Mouse (Mus musculus) heart, postnatal 0 days (tissue): ENCODE measurements around the gene Hnrnpf. TPM values are rescaled to one million over a fixed set of nuclear protein-coding genes. Genes with fewer than 3 reads are reported as not detected.

Experiments
- ATAC-seq: fragments of 200-750 bp; cut with Nextera tagmentation; 2 replicates; pipeline ENCODE4 v1.8.0; 2017; ENCODE audit warnings: low read depth, moderate number of reproducible peaks, moderate library complexity; ENCODE audit not compliant: insufficient read depth
- DNase-seq: peaks from one replicate; pipeline ENCODE4 v3.0.0-alpha.2; 2016; ENCODE audit warnings: low spot score
- H3K27ac ChIP-seq: fragments of 300-500 bp; sonication (generic); 2 replicates; pipeline ENCODE4 v1.5.1; 2014; ENCODE audit warnings: low read depth, mild to moderate bottlenecking
- H3K27me3 ChIP-seq: fragments of 300-500 bp; sonication (generic); 2 replicates; pipeline ENCODE4 v1.6.1; 2014; ENCODE audit warnings: low read length, mixed read lengths; ENCODE audit not compliant: control insufficient read depth, insufficient read depth
- H3K36me3 ChIP-seq: fragments of 300-500 bp; sonication (generic); replicated peaks from 2 replicates; pipeline ENCODE4 v1.6.1; 2014; ENCODE audit warnings: low read length, mixed read lengths; ENCODE audit not compliant: control insufficient read depth, insufficient read depth
- H3K4me1 ChIP-seq: fragments of 300-500 bp; sonication (generic); 2 replicates; pipeline ENCODE4 v1.6.1; 2014; ENCODE audit warnings: antibody characterized with exemption; ENCODE audit not compliant: control insufficient read depth, insufficient read depth
- H3K4me2 ChIP-seq: fragments of 300-500 bp; sonication (generic); 2 replicates; pipeline ENCODE4 v1.6.1; 2014; ENCODE audit warnings: low read depth, mild to moderate bottlenecking, low read length, moderate library complexity
- H3K4me3 ChIP-seq: fragments of 300-500 bp; sonication (generic); 2 replicates; pipeline ENCODE4 v1.5.1; 2014; ENCODE audit warnings: low read depth, low read length
- H3K9ac ChIP-seq: fragments of 300-500 bp; sonication (generic); replicated peaks from 2 replicates; pipeline ENCODE4 v1.6.1; 2014; ENCODE audit warnings: low read depth, low read length, mixed read lengths
- H3K9me3 ChIP-seq: fragments of 300-500 bp; sonication (generic); replicated peaks from 2 replicates; pipeline ENCODE4 v1.6.1; 2016; ENCODE audit warnings: low read length; ENCODE audit not compliant: control insufficient read depth
- CTCF ChIP-seq: IDR thresholded peaks from 2 replicates; pipeline ENCODE4 v1.5.1; 2016; ENCODE audit warnings: antibody characterized with exemption, control low read depth, low read depth
- EP300 ChIP-seq: IDR thresholded peaks from 2 replicates; pipeline ENCODE4 v1.6.1; 2016; ENCODE audit warnings: antibody characterized with exemption, low read depth
- WGBS: fragments of 180-500 bp; shearing (Covaris S2); extraction: QIAGEN DNeasy Blood & Tissue Kit; methylation state at CpG from one replicate; pipeline ENCODE4 v1.1.7; 2014; 5-methylcytosine and 5-hydroxymethylcytosine counted together
- polyA plus RNA-seq: library from polyadenylated mRNA; unstranded; fragments of >200 nt; fragmentation: Nextera tagmentation; extraction: Ambion mirVana; gene quantifications from 2 replicates; pipeline ENCODE4 v1.2.1, GENCODE M21; 2015
- total RNA-seq: library from RNA; depleted of rRNA; stranded (reverse); fragments of >200 nt; gene quantifications from 2 replicates; pipeline ENCODE4 v1.2.3, GENCODE M21; 2014; ENCODE audit warnings: low replicate concordance

Gene Hnrnpf
- total and polyA plus RNA-seq, 2 experiments from 2014 or later, result 234 to 314 TPM

GRCm38 (mm10) chr6:117922041-117922440, 21.9 kb downstream of the Hnrnpf start:
- peaks cover 28% of the 10 kb centered on the region for H3K36me3 ChIP-seq
- ATAC-seq, result no peak
- no peaks in the 10 kb centered on the region for H3K27me3 ChIP-seq

GRCm38 (mm10) chr6:117926871-117927491, 26.9 kb downstream of the Hnrnpf start:
- no peak overlapping the region for H3K4me3 ChIP-seq
- TF ChIP-seq CTCF (no peak), EP300 (no peak)
- no peak for DNase-seq
- H3K4me1 ChIP-seq, result no peaks in the 10 kb centered on the region
- H3K27ac ChIP-seq, result no peak overlapping the region
- no peaks in the 10 kb centered on the region for H3K9me3 ChIP-seq
- peaks cover 33% of the 10 kb centered on the region for H3K36me3 ChIP-seq
- H3K4me2 ChIP-seq, result no peak overlapping the region
- WGBS, result 75% methylated on average over 4 of the region's 4 CpGs
- ATAC-seq, result no peak
- no peaks in the 10 kb centered on the region for H3K27me3 ChIP-seq
- H3K9ac ChIP-seq, result no peak overlapping the region

More at GRCm38 (mm10) chr6:117922041-117922440, 21.9 kb downstream of the Hnrnpf start:
- no peak overlapping the region for H3K4me2 ChIP-seq
- H3K27ac ChIP-seq, result no peak overlapping the region
- DNase-seq, result no peak
- H3K9me3 ChIP-seq, result no peaks in the 10 kb centered on the region
- no peak overlapping the region for H3K4me3 ChIP-seq
- no peak for TF ChIP-seq CTCF
- TF ChIP-seq EP300, result no peak
- no peak overlapping the region for H3K9ac ChIP-seq
- peaks cover 14% of the 10 kb centered on the region for H3K4me1 ChIP-seq
- 83% methylated on average over 3 of the region's 3 CpGs for WGBS

- Histone ChIP-seq H3K9ac (no peak overlapping the region), H3K27me3 (no peaks in the 10 kb centered on the region), H3K4me1 (peaks cover 6% of the 10 kb centered on the region; the same call in 1 of the 2 replicates), H3K4me3 (no peak overlapping the region), H3K4me2 (no peak overlapping the region), H3K36me3 (peaks cover 31% of the 10 kb centered on the region), H3K9me3 (no peaks in the 10 kb centered on the region), H3K27ac (no peak overlapping the region)
- TF ChIP-seq EP300 (no peak), CTCF (no peak)
- ATAC-seq, result no peak
- no peak for DNase-seq
- WGBS, result 92% methylated on average over 7 of the region's 7 CpGs
Measured at GRCm38 (mm10) chr6:117927955-117928354, 27.8 kb downstream of the Hnrnpf start.

- 35% methylated on average over 5 of the region's 5 CpGs for WGBS
- H3K4me3 ChIP-seq, result no peak overlapping the region
- DNase-seq (no peak), ATAC-seq (peak; percentile 31; the same call in 1 of the 2 replicates)
- peaks cover 9% of the 10 kb centered on the region; the same call in 1 of the 2 replicates for H3K4me1 ChIP-seq
- peak overlapping the region; percentile 58 for H3K27ac ChIP-seq
- no peak overlapping the region for H3K9ac ChIP-seq
- H3K27me3 ChIP-seq, result no peaks in the 10 kb centered on the region
- 0 out of 2 replicates have a peak, but pooled peaks have one; percentile 38 for TF ChIP-seq EP300
- no peak for TF ChIP-seq CTCF
- H3K9me3 ChIP-seq, result no peaks in the 10 kb centered on the region
- peaks cover 28% of the 10 kb centered on the region for H3K36me3 ChIP-seq
- H3K4me2 ChIP-seq, result no peak overlapping the region
Measured at GRCm38 (mm10) chr6:117928746-117929145, 28.6 kb downstream of the Hnrnpf start.

- Histone ChIP-seq H3K9ac (no peak overlapping the region), H3K4me1 (peaks cover 9% of the 10 kb centered on the region; the same call in 1 of the 2 replicates), H3K27me3 (no peaks in the 10 kb centered on the region), H3K9me3 (no peaks in the 10 kb centered on the region), H3K36me3 (peaks cover 28% of the 10 kb centered on the region), H3K4me2 (no peak overlapping the region), H3K27ac (no peak overlapping the region), H3K4me3 (no peak overlapping the region)
- ATAC-seq, result no peak
- 96% methylated on average over 3 of the region's 3 CpGs for WGBS
- TF ChIP-seq EP300 (no peak), CTCF (no peak)
- no peak for DNase-seq
Measured at GRCm38 (mm10) chr6:117929945-117930655, 30.0 kb downstream of the Hnrnpf start.
